Mouse (Mus musculus): ENCODE measurements around the gene Numbl.

- peak; percentile 42 for TF ChIP-seq CTCF (IDR thresholded peaks at IDR 0.05)
- no peak for TF ChIP-seq EP300 (IDR thresholded peaks at IDR 0.05; ENCODE audit: insufficient read depth, low read depth, low read length)
These were observed 32.3 kb downstream of the Numbl start for GRCm38 (mm10) chr7:27290555-27290954.
